Mouse (Mus musculus) lung, postnatal 36 days (tissue): ENCODE results near the gene 9430097D07Rik.

Source experiments
- DNase-seq: peaks from one replicate; pipeline ENCODE4 v3.0.0; 2022; ENCODE audit warnings: mixed read lengths

The 9430097D07Rik gene

DNA sequence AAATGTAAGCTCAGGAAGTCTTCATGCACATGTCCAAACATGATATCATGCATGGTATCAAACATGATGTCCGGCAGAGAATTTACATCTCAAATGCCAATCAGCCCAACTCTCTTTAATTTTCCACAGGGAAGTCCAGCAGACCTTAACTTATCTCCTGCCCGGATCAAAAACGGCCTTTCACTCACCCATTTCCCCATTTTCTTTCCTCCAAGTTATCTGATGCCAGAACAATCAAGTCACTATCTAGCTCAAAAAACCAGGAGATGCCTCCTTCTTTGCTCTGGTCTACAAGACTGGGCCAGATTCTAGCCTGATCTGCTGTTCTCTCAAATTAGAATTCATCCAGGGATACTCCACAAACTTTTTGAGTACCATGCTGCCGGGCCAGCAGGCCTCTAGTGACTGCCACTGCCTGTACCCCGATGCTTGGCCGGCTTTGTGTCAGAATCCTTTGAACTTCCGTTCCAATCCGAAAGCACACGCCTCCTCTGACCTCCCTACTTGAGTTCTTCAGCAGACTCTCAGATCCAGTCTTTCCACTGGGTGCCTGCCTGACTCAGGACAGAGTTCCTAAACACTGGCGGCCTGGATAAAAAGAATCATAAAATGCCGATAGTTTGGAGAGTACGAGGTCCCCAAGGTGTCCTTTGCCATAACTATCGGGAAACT is 41.3 kb downstream of the 9430097D07Rik start:
- peak; percentile 79 for DNase-seq

DNA sequence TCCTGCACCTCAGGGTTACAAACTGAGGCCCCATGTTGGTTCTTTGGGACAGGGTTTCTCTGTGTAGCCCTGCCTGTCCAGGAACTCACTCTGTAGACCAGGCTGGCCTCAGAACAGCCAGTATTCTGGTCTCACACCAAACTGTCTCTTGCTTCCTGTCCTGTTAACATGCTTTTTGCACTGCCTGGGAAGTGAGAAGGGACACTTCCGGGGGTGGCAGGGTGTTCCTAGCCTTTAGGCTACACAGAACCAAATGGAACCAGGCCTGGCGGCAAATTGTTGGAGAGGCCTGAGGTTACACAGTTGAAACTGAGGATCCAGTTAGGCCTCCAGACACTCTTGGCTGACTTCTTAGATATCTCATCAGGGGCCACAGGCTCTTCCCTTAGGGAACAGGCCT is 42.3 kb downstream of the 9430097D07Rik start:
- no peak for DNase-seq

DNA sequence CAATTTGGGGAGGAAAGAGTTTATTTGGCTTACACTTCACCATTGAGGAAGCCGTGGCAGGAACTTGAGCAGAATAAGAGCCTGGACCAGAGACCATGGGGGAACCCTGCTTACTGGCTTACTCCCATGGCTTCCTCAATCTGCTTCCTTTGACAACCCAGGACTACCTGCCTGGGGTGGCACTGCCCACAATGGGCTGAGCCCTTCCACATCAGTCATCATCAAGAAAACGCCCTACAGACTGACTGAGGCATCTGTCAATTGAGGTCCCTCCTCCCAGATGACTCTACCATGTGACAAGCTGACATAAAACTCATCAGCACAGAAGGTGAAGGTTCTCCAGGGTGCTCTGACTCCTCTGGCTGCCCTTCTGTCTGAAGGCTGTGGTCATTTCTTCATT is 45.0 kb downstream of the 9430097D07Rik start:
- DNase-seq: no peak

DNA sequence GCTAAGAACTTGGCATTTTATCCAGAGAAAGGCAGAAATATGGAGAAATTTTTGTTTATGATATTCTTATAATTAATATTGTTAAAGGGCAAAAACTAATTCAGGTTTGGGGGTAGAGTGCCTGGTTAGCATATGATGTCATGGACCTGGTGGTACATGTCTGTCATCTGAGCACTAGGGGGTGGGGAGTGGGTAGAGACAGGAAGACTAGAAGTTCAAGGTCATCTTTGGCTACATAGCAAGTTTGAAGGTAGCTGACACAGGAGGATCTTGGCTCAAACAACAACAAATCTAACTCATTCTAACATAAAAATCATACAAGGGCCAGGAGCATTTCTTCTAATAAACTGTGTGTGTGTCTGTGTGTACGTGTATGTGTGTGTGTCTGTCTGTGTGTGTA is 47.2 kb downstream of the 9430097D07Rik start:
- no peak for DNase-seq

DNA sequence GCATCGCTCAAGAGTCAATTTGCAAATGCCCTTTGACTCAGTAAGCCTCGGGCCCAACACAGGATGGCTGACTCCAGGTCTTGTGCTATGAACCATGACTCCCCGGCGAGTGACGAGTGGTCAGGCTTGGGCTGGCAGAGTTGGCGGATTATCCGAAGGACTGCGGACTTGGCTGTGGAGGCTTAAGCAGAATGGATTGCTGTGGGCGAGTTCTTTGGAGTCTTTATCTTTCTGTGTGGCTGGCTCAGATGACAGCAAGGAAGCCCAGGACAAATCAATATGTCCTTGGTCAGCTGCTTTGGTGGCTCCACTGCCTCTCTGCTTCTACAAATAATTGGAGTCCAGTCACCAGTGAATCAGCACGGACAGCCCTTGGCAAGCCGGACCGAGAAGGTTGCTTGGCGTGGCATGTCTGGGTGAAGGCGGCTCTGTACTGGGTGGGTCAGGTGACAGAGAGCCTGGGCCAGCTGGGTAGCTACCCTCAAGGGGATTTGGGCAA is 48.0 kb downstream of the 9430097D07Rik start:
- no peak for DNase-seq

DNA sequence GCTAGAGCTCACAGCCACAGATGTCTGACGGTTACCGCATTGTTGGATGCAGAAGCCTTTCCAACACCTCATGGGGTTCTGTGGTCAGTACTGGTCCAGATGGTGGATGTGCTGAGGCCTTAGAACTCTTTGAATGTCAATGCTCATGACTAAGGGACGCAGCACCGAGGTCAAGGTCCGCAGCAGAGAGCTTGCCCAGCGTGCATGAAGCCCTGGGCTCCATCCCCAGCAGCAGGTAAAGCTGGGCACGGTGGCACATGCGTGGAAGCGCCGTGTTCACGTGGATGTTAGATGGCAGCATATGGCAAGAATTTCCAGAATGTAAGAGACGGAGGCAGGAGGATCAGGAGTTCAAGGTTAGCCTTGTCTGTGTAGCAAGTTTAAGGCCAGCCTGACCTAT is 49.7 kb downstream of the 9430097D07Rik start:
- no peak for DNase-seq

DNA sequence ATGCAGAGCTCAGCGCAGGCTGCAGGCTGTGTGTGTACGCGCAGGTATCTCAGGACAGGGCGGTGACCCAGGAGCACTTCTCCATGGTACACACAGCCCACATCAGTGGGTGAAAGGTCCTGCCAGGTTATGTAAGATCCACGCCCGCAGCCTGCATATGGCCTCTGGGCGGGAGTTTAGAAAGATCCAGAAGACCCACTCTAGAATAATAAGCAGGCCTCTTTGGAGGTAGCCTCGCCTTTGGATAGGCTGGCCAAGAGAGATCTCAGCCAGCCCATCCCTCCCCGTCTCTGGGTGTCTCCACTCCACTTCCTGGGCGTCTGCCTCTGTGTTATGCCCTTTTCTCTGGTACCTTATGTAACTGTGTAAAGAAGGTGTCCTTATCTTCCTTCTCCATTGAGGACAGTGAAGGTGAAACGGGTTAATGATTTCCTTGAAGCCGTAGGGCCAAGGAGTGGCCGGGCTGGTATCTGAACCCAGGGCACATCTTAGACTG is 50.9 kb downstream of the 9430097D07Rik start:
- peak; percentile 76 for DNase-seq
